Mouse (Mus musculus) neural tube, embryonic 10.5 days (tissue): ENCODE measurements around the gene Smad6.
A peak's percentile ranks its signal among the peaks of the same experiment; 100 is the strongest.

Source experiments
- DNase-seq: peaks from one replicate; pipeline ENCODE4 v3.0.0-alpha.2; 2017; ENCODE audit warnings: low spot score; ENCODE audit errors: extremely low spot score

The Smad6 gene

GRCm38 (mm10) chr9:63960829-63961185 is 61.1 kb downstream of the Smad6 start:
- no peak for DNase-seq

- DNase-seq, result peak; percentile 63
Observed at GRCm38 (mm10) chr9:63959933-63960828, 61.7 kb downstream of the Smad6 start.

GRCm38 (mm10) chr9:63959129-63959932 is 62.5 kb downstream of the Smad6 start:
- peak; percentile 81 for DNase-seq

GRCm38 (mm10) chr9:63958337-63959030 is 63.4 kb downstream of the Smad6 start:
- peak; percentile 41 for DNase-seq

GRCm38 (mm10) chr9:63957647-63958185 is 64.1 kb downstream of the Smad6 start:
- DNase-seq, result no peak

GRCm38 (mm10) chr9:63956052-63956451 is 65.8 kb downstream of the Smad6 start:
- DNase-seq, result peak; percentile 77

GRCm38 (mm10) chr9:63953691-63954090 is 68.2 kb downstream of the Smad6 start:
- DNase-seq, result no peak

- no peak for DNase-seq
Observed at GRCm38 (mm10) chr9:63952591-63952990, 69.3 kb downstream of the Smad6 start.

GRCm38 (mm10) chr9:63950357-63950756 is 71.5 kb downstream of the Smad6 start:
- no peak for DNase-seq

- DNase-seq, result no peak
Observed at GRCm38 (mm10) chr9:63949393-63949792, 72.5 kb downstream of the Smad6 start.

- no peak for DNase-seq
Observed at GRCm38 (mm10) chr9:63942608-63942982, 79.3 kb downstream of the Smad6 start.

GRCm38 (mm10) chr9:63941747-63942607 is 79.9 kb downstream of the Smad6 start:
- no peak for DNase-seq

GRCm38 (mm10) chr9:63936256-63936655 is 85.6 kb downstream of the Smad6 start:
- no peak for DNase-seq

GRCm38 (mm10) chr9:63933068-63933467 is 88.8 kb downstream of the Smad6 start:
- no peak for DNase-seq

- DNase-seq, result peak; percentile 59
Observed at GRCm38 (mm10) chr9:63927340-63928049, 94.4 kb downstream of the Smad6 start.

- DNase-seq, result no peak
Observed at GRCm38 (mm10) chr9:63926377-63926776, 95.5 kb downstream of the Smad6 start.

GRCm38 (mm10) chr9:63923190-63923717 is 98.6 kb downstream of the Smad6 start:
- DNase-seq, result no peak

GRCm38 (mm10) chr9:63919708-63920107 is 102.2 kb downstream of the Smad6 start:
- no peak for DNase-seq

GRCm38 (mm10) chr9:63919001-63919555 is 102.8 kb downstream of the Smad6 start:
- no peak for DNase-seq
